Comparison of ENCODE assay signal across 8 mouse cellular contexts in genomic region chr19:7416834-7417735, GRCm38 (mm10). TPM values are rescaled to one million over a fixed set of nuclear protein-coding genes. Genes with fewer than 3 reads are reported as not detected.
DNase-seq lines count a peak whose midpoint lies in the region; ATAC-seq and TF ChIP-seq lines count a peak whose summit lies in the region.

Gene 2700081O15Rik (plus strand): TSS chr19:7417625.

- H3K4me3 ChIP-seq in embryonic facial prominence, embryonic 13.5 days: peak within 1 kb of the TSS; percentile 84
- peak within 1 kb of the TSS; percentile 88 for H3K4me3 ChIP-seq in liver, adult 2 months (ENCODE audit: insufficient read depth, low read depth, low read length)
- H3K4me3 ChIP-seq in stomach, postnatal 0 days (ENCODE audit: low read depth, low read length): peak within 1 kb of the TSS; percentile 72

- TF ChIP-seq POLR2A in liver, adult 2 months (IDR thresholded peaks at IDR 0.05; ENCODE audit: extremely low read depth, insufficient read depth, low read length): no peak

- TF ChIP-seq CTCF in liver, adult 2 months (IDR thresholded peaks at IDR 0.05; ENCODE audit: low read depth, low read length): no peak
- 0 out of 2 replicates have a peak, but pooled peaks have one; percentile 6 for TF ChIP-seq CTCF in stomach, postnatal 0 days (IDR thresholded peaks at IDR 0.05; ENCODE audit: low read depth)

- peaks cover 46% of the 10 kb centered on the region for H3K4me1 ChIP-seq in embryonic facial prominence, embryonic 13.5 days
- H3K4me1 ChIP-seq in liver, adult 2 months (ENCODE audit: control insufficient read depth, insufficient read depth, low read length): peaks cover 2% of the 10 kb centered on the region; the same call in 1 of the 2 replicates
- H3K4me1 ChIP-seq in stomach, postnatal 0 days (replicated peaks; ENCODE audit: control insufficient read depth, insufficient read depth): peaks cover 8% of the 10 kb centered on the region; the same call in 1 of the 2 replicates

- ATAC-seq in embryonic facial prominence, embryonic 13.5 days (ENCODE audit: insufficient number of reproducible peaks, insufficient read depth, low FRiP score, low TSS enrichment, low read depth): peak; percentile 53
- peak; percentile 63 for ATAC-seq in stomach, postnatal 0 days (ENCODE audit: low FRiP score, low TSS enrichment)

- peak within 1 kb of the TSS; percentile 97 for H3K9ac ChIP-seq in embryonic facial prominence, embryonic 13.5 days
- peak within 1 kb of the TSS; percentile 83 for H3K9ac ChIP-seq in liver, adult 2 months (ENCODE audit: low read depth, low read length)
- peak within 1 kb of the TSS; percentile 89 for H3K9ac ChIP-seq in stomach, postnatal 0 days (ENCODE audit: low read length)

- TF ChIP-seq EP300 in stomach, postnatal 0 days (optimal IDR thresholded peaks at IDR 0.05): no peak

- H3K79me2 ChIP-seq in liver, adult 2 months (ENCODE audit: control insufficient read depth, insufficient read depth, low read length): no peaks in the 10 kb centered on the region

- peak within 1 kb of the TSS; percentile 96 for H3K27ac ChIP-seq in embryonic facial prominence, embryonic 13.5 days
- 0 out of 2 replicates have a peak within 1 kb of the TSS, but pooled peaks have one; percentile 23 for H3K27ac ChIP-seq in liver, adult 2 months (replicated peaks; ENCODE audit: insufficient read depth, low read depth, low read length)
- H3K27ac ChIP-seq in stomach, postnatal 0 days (replicated peaks): peak within 1 kb of the TSS; percentile 91

- no peaks in the 10 kb centered on the region for H3K27me3 ChIP-seq in embryonic facial prominence, embryonic 13.5 days
- H3K27me3 ChIP-seq in liver, adult 2 months (ENCODE audit: control insufficient read depth, insufficient read depth, low read length): peaks cover 8% of the 10 kb centered on the region
- no peaks in the 10 kb centered on the region for H3K27me3 ChIP-seq in stomach, postnatal 0 days (ENCODE audit: control insufficient read depth, insufficient read depth, low read length)

- H3K36me3 ChIP-seq in embryonic facial prominence, embryonic 13.5 days: peaks cover 23% of the 10 kb centered on the region
- H3K36me3 ChIP-seq in liver, adult 2 months (ENCODE audit: control insufficient read depth, insufficient read depth, low read length): no peaks in the 10 kb centered on the region
- peaks cover 4% of the 10 kb centered on the region for H3K36me3 ChIP-seq in stomach, postnatal 0 days (ENCODE audit: control insufficient read depth, insufficient read depth, low read length)

- no peaks in the 10 kb centered on the region for H3K9me3 ChIP-seq in embryonic facial prominence, embryonic 13.5 days
- no peaks in the 10 kb centered on the region for H3K9me3 ChIP-seq in stomach, postnatal 0 days (ENCODE audit: control insufficient read depth, low read length)

- DNase-seq in 3T3-L1 (ENCODE audit: low read depth, low spot score): peak; percentile 84
- DNase-seq in adrenal gland, postnatal 14 days: peak; percentile 86
- DNase-seq in heart, adult 8-10 months (ENCODE audit: low spot score): peak; percentile 83
- DNase-seq in kidney, adult 9 months: peak; percentile 69
- no peak for DNase-seq in liver, adult 2 months (ENCODE audit: extremely low read depth, low read depth, low spot score)
- DNase-seq in neural tube, embryonic 10.5 days (ENCODE audit: extremely low spot score, low spot score): peak; percentile 87
- peak; percentile 79 for DNase-seq in stomach, postnatal 0 days (ENCODE audit: low spot score)

- H3K4me2 ChIP-seq in embryonic facial prominence, embryonic 13.5 days: peak within 1 kb of the TSS; percentile 74
- H3K4me2 ChIP-seq in stomach, postnatal 0 days (replicated peaks; ENCODE audit: low read depth): peak within 1 kb of the TSS; percentile 86

- under 1% methylated on average over 98 of the region's 107 CpGs for WGBS in embryonic facial prominence, embryonic 13.5 days
- WGBS in liver, adult 2 months: 3% methylated on average over 105 of the region's 107 CpGs
- WGBS in stomach, postnatal 0 days: under 1% methylated on average over 81 of the region's 107 CpGs

RNA-seq across cellular contexts. Expression of gene 2700081O15Rik, which starts in this region (rescaled TPM):
- 29.0 and 32.4 TPM in 2 replicates for total RNA-seq in adrenal gland, postnatal 14 days (2021)
- polyA plus RNA-seq in embryonic facial prominence, embryonic 13.5 days (2015; fragmentation: Nextera tagmentation; extraction: Ambion mirVana): 10.4 and 11.8 TPM in 2 replicates
- 10 to 100 TPM; 11.5 to 12.0 (median 11.8) TPM for total RNA-seq in heart, adult 8-10 months (2022)
- total RNA-seq in liver, adult 2 months (2014; rRNA removed): 1.7 and 2.3 TPM in 2 replicates
- polyA plus RNA-seq in liver, adult 2 months (2012; rRNA removed): 1.4 and 2.9 TPM in 2 replicates
- polyA plus RNA-seq in stomach, postnatal 0 days (2015; fragmentation: Nextera tagmentation; extraction: Ambion mirVana): 2.6 and 3.3 TPM in 2 replicates

Comparison
In these comparisons a context has a peak if more than half of its experiments do, and no peak if none do; other contexts are left out.
1. H3K27ac ChIP-seq: peak in every context shown above with its lines; median percentile 96 in embryonic facial prominence, embryonic 13.5 days; 91 in stomach, postnatal 0 days; 23 in liver, adult 2 months.